Mouse (Mus musculus): ENCODE data around the gene Elmo1.

GRCm38 (mm10) chr13:20184239-20185033, 94.0 kb downstream of the Elmo1 start:
- no peak; the same call in 1 of the 2 replicates for TF ChIP-seq CTCF (IDR thresholded peaks at IDR 0.05; ENCODE audit: low read depth)
- TF ChIP-seq EP300 (IDR thresholded peaks at IDR 0.05; ENCODE audit: low read depth) = no peak
